Mouse (Mus musculus) cerebellum, postnatal 25 days (tissue): ENCODE data around the gene Sult2b1.

Experiments used
- DNase-seq, 2 experiments: peaks; one replicate each; pipeline ENCODE4 v3.0.0; 2021; ENCODE audit warnings: mixed read lengths in 2 of 2

The Sult2b1 gene

DNA sequence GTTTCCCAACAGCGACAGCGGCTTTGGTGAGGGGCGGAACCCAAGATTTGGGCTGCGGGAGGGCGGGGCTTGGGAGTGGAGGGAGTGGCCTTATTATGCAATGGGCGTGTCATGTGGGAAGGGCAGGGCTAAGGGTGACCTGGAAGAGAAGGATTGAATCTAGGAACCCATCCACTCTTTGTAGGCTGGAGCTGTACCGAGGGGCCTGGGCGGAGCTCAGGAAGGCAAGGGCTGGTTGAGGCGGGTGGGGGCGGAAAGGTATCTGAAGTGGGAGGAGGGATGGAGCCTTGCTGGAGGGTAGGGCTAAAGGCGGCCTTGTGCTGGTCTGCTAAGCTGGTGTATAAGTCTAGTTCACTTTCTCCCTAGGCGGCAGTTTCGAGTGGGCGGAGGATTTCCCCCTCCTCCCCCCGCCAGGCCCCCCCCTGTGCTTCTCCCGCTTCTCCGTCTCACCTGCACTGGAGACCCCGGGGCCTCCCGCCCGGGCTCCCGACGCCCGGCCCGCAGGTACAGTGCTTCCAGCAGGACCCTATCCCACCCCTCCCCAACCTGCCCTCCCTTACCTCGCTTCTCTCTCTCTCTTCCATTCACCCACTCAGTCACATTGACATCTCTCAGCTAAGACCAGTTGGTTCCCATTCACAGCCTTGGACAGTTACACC is 16.2 kb upstream of the Sult2b1 start:
- DNase-seq: peak in 1 of 2 experiments; percentile 41

- no peak for DNase-seq
Observed at GRCm38 (mm10) chr7:45800001-45800400, 15.5 kb upstream of the Sult2b1 start.

- DNase-seq: peak in 1 of 2 experiments; percentile 9
Observed at GRCm38 (mm10) chr7:45798931-45799330, 14.5 kb upstream of the Sult2b1 start.

DNA sequence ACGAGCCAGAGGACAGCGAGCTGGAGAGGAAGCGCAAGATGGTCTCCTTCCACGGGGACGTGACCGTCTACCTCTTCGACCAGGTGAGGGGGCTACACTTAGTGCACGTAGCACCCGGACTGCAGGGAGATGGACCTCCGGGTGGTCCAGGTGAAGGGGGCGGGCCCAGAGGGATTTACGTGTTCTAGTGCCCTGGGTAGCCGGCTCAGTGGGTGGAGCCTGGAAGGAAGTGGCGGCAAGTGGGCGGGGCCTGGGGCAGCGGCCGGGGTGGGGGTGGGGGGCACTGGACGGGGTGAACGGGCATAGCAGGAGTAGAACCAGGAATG is 14.0 kb upstream of the Sult2b1 start:
- DNase-seq: peak in 1 of 2 experiments; percentile 64

GRCm38 (mm10) chr7:45797661-45798510 is 13.4 kb upstream of the Sult2b1 start:
- peak; percentile 40 to 47 for DNase-seq

DNA sequence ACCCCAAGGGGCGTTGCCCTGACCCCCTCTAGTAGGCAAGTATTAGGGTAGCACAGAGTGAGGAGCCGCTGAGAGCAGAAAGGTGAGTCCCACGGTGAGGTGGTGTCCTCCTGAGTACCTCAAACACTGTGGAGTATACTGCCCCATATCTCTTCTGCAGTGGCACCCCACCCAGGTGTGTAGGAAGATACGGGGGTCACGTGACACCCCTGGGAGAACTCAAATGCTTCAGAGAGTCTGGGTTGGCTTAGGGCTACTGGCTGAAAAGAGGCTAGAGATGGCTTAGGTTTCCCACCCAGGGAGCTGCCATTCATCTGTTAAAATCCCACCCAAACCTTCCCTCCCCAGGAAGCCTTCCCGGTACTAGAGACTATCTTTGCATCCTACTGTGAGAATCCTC is 12.5 kb upstream of the Sult2b1 start:
- no peak for DNase-seq

GRCm38 (mm10) chr7:45794971-45795370 is 10.5 kb upstream of the Sult2b1 start:
- peak in 1 of 2 experiments; percentile 47 for DNase-seq

DNA sequence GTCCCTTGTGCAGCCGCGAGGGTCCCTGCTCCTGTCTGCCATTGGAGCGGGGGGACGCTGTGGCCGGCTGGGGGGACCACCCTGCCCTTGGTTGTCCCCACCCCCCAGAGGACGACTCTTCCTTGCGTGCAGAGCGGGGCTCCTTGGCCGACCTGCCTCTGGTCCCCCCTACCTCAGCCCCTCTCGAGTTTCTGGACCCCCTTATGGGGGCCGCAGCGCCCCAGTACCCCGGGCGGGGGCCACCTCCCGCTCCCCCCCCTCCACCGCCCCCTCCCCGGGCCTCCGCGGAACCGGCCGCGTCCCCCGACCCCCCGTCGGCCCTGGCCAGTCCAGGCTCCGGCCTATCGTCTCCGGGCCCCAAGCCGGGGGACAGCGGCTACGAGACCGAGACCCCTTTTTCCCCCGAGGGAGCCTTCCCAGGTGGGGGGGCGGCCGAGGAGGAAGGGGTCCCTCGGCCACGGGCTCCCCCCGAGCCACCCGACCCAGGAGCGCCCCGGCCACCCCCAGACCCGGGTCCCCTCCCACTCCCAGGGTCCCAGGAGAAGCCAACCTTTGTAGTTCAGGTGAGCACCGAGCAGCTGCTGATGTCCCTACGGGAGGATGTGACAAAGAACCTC is 9.6 kb upstream of the Sult2b1 start:
- peak in 1 of 2 experiments; percentile 26 for DNase-seq

DNA sequence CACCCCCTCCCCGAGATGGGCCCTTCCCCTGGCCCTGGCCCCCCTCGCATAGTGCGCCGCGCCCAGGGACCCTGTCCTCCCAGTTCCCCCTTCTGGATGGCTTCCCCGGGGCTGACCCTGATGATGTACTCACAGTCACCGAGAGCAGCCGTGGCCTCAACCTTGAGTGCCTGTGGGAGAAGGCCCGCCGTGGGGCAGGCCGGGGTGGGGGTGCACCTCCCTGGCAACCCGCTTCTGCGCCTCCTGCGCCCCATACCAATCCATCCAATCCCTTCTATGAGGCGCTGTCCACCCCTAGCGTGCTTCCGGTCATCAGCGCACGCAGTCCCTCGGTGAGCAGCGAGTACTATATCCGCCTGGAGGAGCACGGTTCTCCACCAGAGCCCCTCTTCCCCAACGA is 8.8 kb upstream of the Sult2b1 start:
- DNase-seq: no peak

GRCm38 (mm10) chr7:45791756-45792490 is 7.5 kb upstream of the Sult2b1 start:
- peak in 1 of 2 experiments; percentile 6 for DNase-seq

DNA sequence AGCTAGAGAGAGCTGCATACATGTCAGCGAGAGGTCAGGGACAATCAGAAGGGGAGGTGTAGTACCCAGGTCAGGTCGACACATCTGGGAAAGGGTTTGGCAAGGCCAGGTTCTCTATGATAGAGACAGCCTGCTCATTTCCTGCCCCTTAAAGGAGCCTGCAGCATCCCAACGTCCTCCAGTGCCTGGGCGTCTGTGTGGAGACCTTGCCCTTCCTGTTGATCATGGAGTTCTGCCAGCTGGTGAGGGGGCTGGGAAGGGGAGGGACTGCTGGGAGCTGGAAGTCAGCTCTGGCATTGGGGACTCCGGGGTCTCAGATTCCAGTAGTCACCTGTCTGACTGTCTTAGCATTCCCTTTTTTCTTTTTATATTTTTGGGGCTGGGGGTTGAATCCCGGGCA is 6.3 kb upstream of the Sult2b1 start:
- peak in 1 of 2 experiments; percentile 10 for DNase-seq

DNA sequence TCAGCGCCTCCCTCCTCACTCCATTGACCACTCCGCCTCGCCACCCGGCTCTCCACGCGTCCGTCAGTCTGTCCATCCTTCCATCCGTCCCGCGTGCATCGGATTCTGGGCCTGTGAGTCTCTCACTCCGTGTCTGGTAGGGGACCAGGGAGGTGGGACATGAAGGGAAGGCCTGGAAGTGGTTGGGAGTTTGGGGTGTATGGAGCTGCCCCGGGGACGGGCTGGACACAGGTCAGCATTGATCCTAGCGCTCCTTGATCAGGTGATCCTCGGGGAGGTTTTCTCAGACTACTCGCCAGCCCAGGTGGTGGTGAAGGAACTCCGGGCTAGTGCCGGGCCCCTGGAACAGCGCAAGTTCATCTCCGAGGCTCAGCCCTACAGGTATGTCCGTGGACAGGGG is 3.2 kb upstream of the Sult2b1 start:
- DNase-seq: peak in 1 of 2 experiments; percentile 41

DNA sequence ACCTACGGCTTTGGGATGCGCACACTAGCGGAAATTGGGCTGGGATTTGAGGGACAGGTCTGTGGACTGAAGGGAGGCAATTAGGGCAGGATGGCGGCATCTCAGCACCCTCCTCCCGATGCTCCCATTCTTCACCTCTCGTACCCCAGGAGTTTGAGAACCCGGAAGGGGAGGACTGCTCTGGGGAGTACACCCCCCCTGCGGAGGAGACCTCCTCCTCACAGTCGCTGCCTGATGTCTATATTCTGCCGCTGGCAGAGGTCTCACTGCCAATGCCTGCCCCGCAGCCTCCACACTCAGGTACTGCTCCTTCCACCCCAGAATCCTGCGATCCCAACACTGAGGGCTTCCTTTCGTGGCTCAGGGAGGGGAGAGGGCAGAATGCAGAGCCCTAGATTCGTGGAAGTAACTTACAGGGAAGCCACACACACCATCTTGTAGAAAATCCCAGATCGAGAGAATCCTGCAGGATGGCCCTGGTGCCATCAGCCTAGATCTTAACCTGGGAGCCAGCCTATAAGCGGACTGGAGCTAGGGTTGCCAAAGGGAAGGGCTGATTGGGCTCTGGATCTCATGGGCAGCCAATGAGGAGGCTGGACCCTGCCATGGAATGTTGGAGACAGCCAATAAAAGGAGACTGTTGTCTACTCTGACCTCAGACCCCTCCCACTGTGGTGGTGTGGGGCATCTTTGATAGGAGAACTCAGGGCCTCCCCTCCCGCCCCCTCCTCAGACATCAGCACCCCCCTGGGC is 2.4 kb upstream of the Sult2b1 start:
- DNase-seq: peak; percentile 70 to 79

DNA sequence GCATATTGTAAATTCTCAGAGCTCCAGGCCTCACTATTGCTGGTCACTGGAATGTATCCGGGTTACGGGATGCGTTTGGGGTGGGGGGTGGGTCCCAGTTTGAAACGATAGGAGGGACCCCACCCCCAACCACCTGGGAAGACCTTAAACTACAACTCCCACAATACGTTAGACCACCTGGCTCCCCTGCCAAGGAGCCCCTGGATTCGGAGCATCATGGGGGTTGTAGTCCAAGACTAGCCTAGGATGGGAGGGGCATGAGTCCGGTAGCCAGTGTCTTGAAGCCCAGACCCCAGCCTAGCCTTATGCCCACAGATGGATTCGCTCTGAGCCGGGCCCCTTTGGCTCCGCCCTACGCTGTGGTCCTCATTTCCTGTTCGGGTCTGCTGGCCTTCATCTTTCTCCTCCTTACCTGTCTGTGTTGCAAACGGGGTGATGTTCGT is 1.7 kb upstream of the Sult2b1 start:
- DNase-seq: peak; percentile 77 to 84

GRCm38 (mm10) chr7:45785388-45786135 is 1.1 kb upstream of the Sult2b1 start:
- peak; percentile 71 to 81 for DNase-seq

DNA sequence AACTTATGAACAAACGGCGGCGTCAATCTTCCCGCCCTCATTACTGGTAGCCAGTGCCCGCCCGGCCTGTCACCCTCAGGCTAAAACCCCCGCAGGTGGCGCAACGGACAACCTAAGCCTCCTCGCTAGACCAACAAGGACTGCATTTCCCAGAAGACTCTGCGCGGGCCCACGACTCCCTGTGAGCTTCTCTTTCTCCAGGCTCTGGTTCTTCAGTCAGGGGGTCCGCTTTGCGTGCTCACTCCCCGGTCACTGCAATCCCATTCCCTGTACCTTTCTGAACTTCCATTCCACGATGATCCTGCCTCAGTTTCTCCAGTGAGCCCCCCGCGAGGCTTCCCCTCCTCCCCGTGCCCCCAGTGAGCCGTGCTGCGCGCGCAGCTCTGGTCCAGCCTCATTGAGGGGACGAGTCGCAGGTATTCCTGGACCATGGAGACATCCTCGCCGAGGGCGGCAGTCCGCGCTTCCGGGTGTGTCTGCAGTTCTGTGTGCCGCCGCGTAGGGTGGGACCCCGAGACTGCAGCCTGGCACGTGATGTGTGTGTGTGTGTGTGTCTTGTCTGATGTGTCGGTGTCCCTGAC is 868 bp downstream of the Sult2b1 start, which contains the start of gene Lmtk3:
Gene Lmtk3, plus strand, starts transcription at position 228 of the 581 bp plus-strand sequence.
- peak; percentile 91 to 92 for DNase-seq

GRCm38 (mm10) chr7:45782271-45782670 is 2.2 kb downstream of the Sult2b1 start:
- DNase-seq: no peak

DNA sequence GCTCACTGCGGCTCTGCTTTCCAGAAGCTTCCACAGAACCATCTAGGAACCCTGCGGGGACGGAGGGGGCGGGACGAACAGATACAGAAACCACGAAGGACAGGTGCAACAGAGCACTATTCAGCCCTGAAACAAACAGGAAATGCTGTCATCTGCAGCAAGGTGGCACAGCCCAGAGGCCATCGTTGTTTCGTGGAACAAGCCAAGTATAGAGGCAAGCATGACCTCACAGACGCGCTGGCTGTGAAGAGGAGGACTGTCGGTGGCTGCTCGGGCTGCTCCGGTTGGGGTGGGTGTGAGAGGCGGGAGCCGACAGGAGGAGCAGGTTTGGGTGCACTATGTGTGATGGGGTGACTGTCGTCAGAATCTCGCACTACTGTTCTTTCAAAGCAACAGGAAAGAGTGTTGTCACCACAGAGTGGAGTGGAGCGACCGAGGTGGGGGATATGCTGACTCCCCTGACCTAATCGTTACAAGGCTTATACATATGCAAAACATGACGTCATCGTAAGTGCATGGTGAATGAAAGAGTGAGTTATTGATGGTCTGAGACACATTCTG is 5.3 kb downstream of the Sult2b1 start:
- peak in 1 of 2 experiments; percentile 21 for DNase-seq

DNA sequence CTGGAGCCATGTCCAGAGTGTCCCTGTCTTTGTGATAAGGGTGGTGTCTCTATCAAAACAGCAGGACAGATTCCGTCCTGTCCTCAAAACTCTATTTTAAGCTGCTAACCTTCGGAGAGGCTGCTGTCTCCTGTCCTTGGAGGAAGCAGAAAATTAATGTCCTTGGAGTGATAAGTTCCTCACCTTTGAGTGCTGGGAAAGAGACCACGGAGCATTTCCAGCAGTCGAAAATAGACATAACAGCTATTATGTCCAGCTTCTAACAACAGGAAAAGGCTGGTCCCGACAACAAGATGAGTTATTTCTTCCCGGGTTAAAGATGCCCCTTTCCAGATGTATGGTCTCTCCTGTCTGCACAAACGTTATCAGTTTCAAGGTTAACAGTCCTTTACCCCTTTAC is 9.2 kb downstream of the Sult2b1 start:
- DNase-seq: no peak

DNA sequence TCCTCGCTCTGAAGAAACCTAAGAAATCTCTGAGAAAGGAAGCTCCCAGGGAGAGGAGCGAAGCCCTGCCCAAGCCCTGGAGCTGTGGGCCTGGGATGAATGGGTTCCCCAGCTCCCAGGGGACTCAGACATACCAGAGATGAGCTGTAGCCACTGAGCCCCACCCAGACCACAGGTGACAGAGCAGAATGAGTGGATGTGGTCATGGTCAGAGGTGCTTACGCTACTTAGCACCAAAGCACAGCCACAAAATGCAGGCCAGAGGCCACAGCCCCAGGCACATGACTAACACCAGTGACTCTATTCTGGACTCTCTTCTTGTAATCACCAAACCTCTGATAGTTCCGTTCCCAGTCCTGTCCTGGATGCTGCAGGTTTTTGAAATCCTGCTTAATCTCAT is 13.4 kb downstream of the Sult2b1 start:
- DNase-seq: no peak
